Mouse (Mus musculus) neural tube, embryonic 12.5 days (tissue): Measurements from ENCODE around the gene Mall. TPM values are rescaled to one million over a fixed set of nuclear protein-coding genes. Genes with fewer than 3 reads are reported as not detected.
A peak's percentile ranks its signal among the peaks of the same experiment; 100 is the strongest.

Experiments
- ATAC-seq: fragments of 200-750 bp; cut with Nextera tagmentation; 2 replicates; pipeline ENCODE4 v1.8.0; 2017; ENCODE audit warnings: low read depth, mild to moderate bottlenecking, moderate TSS enrichment, moderate library complexity; ENCODE audit not compliant: low FRiP score
- H3K27ac ChIP-seq: fragments of 300-500 bp; sonication (generic); 2 replicates; pipeline ENCODE4 v1.5.1; 2016
- H3K27me3 ChIP-seq: fragments of 300-500 bp; sonication (generic); replicated peaks from 2 replicates; pipeline ENCODE4 v1.6.1; 2016; ENCODE audit warnings: mild to moderate bottlenecking
- H3K36me3 ChIP-seq: fragments of 300-500 bp; sonication (generic); 2 replicates; pipeline ENCODE4 v1.6.1; 2016; ENCODE audit warnings: mild to moderate bottlenecking
- H3K4me1 ChIP-seq: fragments of 300-500 bp; sonication (generic); 2 replicates; pipeline ENCODE4 v1.6.1; 2016
- H3K4me2 ChIP-seq: fragments of 300-500 bp; sonication (generic); replicated peaks from 2 replicates; pipeline ENCODE4 v1.6.1; 2016; ENCODE audit warnings: mild to moderate bottlenecking
- H3K4me3 ChIP-seq: fragments of 300-500 bp; sonication (generic); 2 replicates; pipeline ENCODE4 v1.5.1; 2016
- H3K9ac ChIP-seq: fragments of 300-500 bp; sonication (generic); 2 replicates; pipeline ENCODE4 v1.6.1; 2016; ENCODE audit warnings: mild to moderate bottlenecking
- H3K9me3 ChIP-seq: fragments of 300-500 bp; sonication (generic); 2 replicates; pipeline ENCODE4 v1.6.1; 2016; ENCODE audit warnings: mild to moderate bottlenecking
- WGBS: fragments of 180-500 bp; shearing (Covaris S2); methylation state at CpG from one replicate; pipeline ENCODE4 v1.1.7; 2016; 5-methylcytosine and 5-hydroxymethylcytosine counted together
- polyA plus RNA-seq: library from polyadenylated mRNA; unstranded; fragments of >200 nt; fragmentation: Nextera tagmentation; extraction: Ambion mirVana; gene quantifications from 2 replicates; pipeline ENCODE4 v1.2.1, GENCODE M21; 2016

The Mall gene
- polyA plus RNA-seq, 1 experiment from 2014 or later, result 1.1 TPM

DNA sequence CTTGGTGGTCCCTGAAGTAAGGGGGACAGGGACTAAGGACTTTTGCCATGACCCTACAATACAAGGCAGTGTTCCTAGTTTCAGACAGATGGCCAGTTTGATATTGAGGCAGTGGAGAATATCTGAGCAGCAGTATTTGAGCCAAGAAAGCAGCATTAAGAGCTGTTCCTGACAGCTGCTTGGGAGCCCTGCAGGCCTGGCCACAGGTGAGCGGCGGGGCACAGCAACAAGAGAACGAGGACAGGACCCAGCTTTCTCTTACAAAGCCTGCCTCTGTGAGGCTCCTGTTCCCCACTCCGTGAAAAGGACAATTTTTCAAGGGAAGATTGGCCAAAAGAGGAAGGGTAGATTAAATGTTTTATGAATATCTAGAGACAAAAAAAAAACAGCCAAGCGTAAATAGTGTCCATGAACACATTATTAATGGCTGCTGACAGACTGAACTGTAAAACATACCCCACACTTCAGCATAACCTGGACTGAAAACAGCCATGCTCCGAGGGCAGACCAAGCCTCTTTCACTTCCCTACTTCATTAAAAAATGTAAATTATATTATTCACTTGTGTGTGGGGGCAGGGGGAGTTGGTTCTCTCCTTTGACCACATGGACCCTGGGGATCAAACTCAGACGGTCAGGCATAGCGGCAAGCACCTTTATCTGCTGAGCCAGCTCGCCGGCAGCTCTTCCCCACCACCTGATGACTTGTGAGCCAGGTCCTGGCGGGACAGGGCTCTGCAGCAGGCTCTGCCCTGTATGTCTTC, 22.3 kb upstream of the Mall start:
- H3K4me2 ChIP-seq, result no peak overlapping the region
- ATAC-seq, result no peak
- WGBS, result 76% methylated on average over 11 of the region's 11 CpGs

DNA sequence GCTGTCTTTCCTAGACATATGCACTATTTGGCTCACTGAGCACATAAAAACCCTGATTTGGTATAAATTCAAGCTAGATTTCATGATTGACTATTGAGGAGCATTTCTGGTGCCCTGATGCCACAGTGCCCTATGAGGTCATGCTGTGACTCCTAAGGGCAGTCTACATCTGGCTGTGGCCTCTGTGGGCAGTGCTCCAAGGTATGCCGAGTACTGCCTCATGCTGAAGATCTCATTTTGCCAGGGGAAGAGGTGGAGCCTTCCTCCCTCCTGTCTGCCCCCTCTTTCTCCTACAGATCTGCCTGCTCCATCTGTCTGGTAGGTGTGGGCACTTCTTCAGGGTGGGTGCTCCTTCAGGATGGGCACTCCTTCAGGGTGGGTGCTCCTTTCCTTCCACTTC, 19.6 kb upstream of the Mall start:
- ATAC-seq, result no peak
- Histone ChIP-seq H3K4me2 (no peak overlapping the region), H3K27ac (no peak overlapping the region), H3K4me1 (no peaks in the 10 kb centered on the region), H3K4me3 (no peak overlapping the region), H3K9ac (no peak overlapping the region), H3K9me3 (no peaks in the 10 kb centered on the region), H3K36me3 (no peaks in the 10 kb centered on the region), H3K27me3 (no peaks in the 10 kb centered on the region)
- 67% methylated on average over 1 of the region's 1 CpGs for WGBS

More for the DNA sequence above, 22.3 kb upstream of the Mall start:
- Histone ChIP-seq H3K4me3 (no peak overlapping the region), H3K4me1 (no peaks in the 10 kb centered on the region), H3K9me3 (no peaks in the 10 kb centered on the region), H3K9ac (no peak overlapping the region), H3K27me3 (no peaks in the 10 kb centered on the region), H3K36me3 (no peaks in the 10 kb centered on the region), H3K27ac (no peak overlapping the region)

DNA sequence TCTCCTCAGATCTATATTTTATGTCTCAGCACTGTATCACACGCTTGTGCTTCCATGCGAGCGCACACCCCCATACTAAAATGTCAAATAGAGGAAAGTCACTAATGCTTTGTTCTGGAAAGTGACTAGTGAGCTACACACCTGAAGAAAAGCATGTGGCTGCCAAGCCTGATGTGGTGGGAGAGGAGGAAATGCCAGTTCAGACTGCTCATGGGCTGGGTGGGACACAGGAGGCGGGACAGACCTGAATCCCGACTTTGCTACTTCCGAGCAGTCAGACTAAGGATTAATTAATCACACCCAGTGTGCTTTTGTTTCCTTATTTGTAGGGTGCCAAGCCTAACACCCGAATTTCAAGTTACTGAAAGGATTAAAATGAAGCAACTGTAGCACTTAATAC, 18.6 kb upstream of the Mall start:
- no peak overlapping the region for H3K27ac ChIP-seq
- H3K9me3 ChIP-seq, result no peaks in the 10 kb centered on the region
- H3K4me2 ChIP-seq, result no peak overlapping the region
- no peaks in the 10 kb centered on the region for H3K4me1 ChIP-seq
- WGBS, result 74% methylated on average over 7 of the region's 7 CpGs
- no peaks in the 10 kb centered on the region for H3K36me3 ChIP-seq
- H3K27me3 ChIP-seq, result no peaks in the 10 kb centered on the region
- no peak overlapping the region for H3K9ac ChIP-seq
- ATAC-seq, result no peak
- no peak overlapping the region for H3K4me3 ChIP-seq

DNA sequence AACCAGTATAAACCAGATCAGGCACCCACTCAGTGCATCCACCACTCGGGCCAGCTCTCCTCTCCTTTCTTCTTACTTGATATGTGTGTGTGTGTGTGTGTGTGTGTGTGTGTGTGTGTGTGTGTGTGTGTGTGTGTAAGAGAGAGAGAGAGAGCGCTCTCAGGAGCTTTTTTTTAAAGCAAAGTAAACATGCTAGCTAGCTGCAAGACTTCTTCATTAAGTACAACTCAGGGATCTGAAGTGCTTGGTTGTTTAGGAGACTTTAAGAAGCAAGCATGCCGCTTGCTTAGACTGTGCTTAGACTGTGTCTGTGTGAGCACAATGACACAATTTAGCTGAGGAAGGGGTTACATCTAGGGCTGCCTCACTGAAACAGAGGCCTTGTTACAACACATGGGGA, 12.9 kb upstream of the Mall start:
- no peak overlapping the region for H3K9ac ChIP-seq
- H3K27ac ChIP-seq, result no peak overlapping the region
- no peaks in the 10 kb centered on the region for H3K9me3 ChIP-seq
- 89% methylated on average over 3 of the region's 3 CpGs for WGBS
- H3K36me3 ChIP-seq, result no peaks in the 10 kb centered on the region; the same call in 1 of the 2 replicates
- ATAC-seq, result no peak
- no peak overlapping the region for H3K4me3 ChIP-seq
- H3K4me2 ChIP-seq, result no peak overlapping the region
- H3K4me1 ChIP-seq, result no peaks in the 10 kb centered on the region
- no peaks in the 10 kb centered on the region for H3K27me3 ChIP-seq

DNA sequence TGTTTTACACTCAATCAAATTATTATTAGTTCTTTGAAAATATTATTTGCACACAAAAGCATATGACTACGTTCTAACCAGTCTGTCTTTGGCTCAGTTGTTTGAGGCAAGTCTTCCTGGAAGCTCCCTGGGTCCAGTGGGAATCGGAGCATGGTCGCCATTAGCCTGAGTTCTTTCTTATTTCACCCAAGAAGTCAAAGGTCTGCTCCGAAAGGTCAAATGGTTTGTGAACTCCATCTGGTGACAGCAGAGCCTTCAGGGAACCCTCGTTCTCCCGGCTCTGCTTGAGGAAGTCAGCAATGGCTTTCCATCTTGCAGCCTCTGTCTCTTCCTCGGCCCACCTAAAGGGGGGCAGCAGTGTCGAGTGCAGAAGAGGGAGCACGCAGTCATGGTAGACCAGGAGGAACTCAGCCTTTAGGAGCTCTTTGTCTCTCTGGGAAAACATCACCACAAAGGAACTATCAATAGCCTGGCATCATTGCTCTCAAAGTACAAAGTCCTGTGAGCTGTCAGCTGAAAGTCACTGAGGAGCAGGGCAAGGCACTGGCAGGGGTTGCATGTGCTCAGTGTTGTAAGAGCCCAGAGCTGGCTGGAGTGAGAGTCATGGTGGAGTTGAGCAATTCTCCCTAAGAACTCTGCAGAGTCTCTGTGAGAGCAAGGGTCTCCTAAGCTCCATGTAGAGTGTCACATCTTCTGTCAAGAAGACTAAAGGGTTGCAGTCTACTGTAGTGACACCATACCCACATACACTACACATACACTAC, 11.2 kb upstream of the Mall start:
- no peak for ATAC-seq
- Histone ChIP-seq H3K9ac (no peak overlapping the region), H3K4me3 (no peak overlapping the region), H3K27me3 (no peaks in the 10 kb centered on the region), H3K4me1 (no peaks in the 10 kb centered on the region), H3K4me2 (no peak overlapping the region), H3K36me3 (no peaks in the 10 kb centered on the region; the same call in 1 of the 2 replicates), H3K9me3 (no peaks in the 10 kb centered on the region), H3K27ac (no peak overlapping the region)
- WGBS, result 76% methylated on average over 9 of the region's 9 CpGs

DNA sequence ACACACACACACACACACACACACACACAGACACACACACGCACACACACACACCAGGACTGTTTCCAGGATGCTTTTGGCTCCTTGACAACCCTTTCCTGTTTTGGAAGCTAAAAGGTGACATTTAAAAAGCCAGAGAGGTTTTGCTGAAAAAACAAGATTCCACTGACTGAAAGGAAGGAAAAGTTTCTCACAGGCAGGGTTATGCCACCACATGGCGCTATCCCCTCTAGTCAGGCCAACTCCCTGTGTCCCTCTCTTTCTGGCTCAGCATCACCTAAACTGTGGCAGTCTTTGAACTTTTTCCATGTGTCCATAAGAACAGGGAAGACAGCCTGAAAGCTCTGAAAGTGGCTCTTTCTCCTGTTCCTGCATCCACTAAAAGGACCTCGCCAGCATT, 8.2 kb upstream of the Mall start:
- H3K4me3 ChIP-seq, result no peak overlapping the region
- WGBS, result 86% methylated on average over 3 of the region's 3 CpGs
- no peaks in the 10 kb centered on the region for H3K4me1 ChIP-seq
- no peaks in the 10 kb centered on the region for H3K9me3 ChIP-seq
- no peak for ATAC-seq
- H3K4me2 ChIP-seq, result no peak overlapping the region
- no peaks in the 10 kb centered on the region; the same call in 1 of the 2 replicates for H3K36me3 ChIP-seq
- H3K9ac ChIP-seq, result no peak overlapping the region
- no peaks in the 10 kb centered on the region for H3K27me3 ChIP-seq
- no peak overlapping the region for H3K27ac ChIP-seq

DNA sequence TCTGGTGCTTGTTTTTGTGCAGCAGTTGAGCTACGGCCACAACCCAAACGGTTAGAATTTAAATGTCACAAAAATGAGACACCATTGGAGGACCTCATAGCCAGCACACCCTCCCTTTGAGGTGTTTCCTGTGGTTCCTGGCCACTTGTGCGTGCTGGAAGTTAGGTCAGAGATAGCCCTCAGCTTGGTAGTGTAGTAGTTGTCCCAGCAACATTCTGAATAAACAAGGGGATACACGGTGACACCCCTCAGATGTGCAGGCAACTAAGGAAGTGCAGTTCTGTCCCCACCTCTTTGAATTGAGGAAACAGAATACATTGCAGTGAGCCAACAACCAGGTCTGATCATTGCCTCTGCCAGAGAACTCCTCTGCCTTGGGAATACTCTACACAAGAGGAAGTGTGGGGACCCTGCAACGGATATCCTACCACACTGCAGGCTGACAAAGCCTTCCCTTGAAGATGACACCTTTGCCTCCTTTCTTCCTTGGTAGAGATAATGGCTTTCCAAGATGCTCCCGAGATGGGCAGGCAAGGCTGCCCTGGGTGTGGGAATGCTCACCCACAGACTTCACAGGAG, 7.0 kb upstream of the Mall start:
- Histone ChIP-seq H3K4me3 (no peak overlapping the region), H3K4me2 (no peak overlapping the region)
- WGBS, result 77% methylated on average over 6 of the region's 6 CpGs

DNA sequence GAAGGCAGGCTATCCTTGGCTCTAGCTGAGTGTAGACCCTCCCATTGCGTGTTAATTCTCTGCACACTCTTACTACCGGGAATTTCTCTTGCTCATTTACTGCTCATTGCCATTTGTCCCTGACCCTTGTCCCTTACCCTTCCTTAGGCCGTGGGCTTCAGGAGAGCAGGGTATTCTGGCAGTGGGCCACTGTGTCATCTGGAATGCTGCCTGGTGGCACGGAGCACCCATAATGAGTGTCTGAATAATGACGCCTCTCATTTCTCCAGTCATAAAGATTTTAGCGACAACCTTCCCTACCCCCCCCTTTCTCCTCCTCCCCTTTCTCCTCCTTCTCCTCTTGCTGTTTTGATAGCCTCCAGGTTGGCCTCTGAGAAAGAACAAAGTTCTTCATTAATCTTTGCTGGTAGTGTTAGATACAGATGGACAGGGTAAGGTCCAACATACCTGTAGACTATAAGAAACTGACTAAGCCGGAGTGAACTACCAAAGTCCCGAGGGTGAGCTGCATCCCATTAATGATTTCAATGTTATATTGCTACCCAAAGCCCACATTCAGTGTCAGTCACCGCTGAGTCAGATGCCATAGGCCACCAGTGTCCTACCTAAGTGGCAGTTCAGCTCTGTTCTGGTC, 5.9 kb upstream of the Mall start:
- 70% methylated on average over 9 of the region's 9 CpGs for WGBS
- no peaks in the 10 kb centered on the region for H3K4me1 ChIP-seq

More for the DNA sequence above, 7.0 kb upstream of the Mall start:
- Histone ChIP-seq H3K27me3 (no peaks in the 10 kb centered on the region), H3K27ac (no peak overlapping the region), H3K9me3 (no peaks in the 10 kb centered on the region), H3K36me3 (no peaks in the 10 kb centered on the region; the same call in 1 of the 2 replicates), H3K4me1 (no peaks in the 10 kb centered on the region), H3K9ac (no peak overlapping the region)
- ATAC-seq, result no peak

DNA sequence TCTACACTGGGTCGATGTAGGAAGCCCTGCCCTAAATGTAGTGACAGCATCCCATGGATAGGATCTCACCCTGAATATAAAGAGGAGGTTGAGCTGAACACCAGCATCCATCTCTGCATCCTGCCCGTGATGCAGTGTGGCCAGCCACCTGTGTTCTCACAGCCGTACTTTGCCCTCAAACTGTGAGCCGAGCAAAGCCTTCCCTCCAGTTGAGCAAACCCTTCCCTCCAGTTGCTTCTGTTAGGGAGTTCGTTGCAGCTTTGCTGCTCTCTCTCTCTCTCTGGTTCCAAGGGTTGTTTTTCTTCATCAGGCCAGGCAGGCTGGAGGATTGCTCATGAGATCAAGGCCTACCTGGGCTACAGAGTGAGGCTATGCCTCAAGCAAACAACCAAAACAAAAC, 5.2 kb upstream of the Mall start:
- Histone ChIP-seq H3K4me2 (no peak overlapping the region), H3K27ac (no peak overlapping the region), H3K9me3 (no peaks in the 10 kb centered on the region), H3K9ac (no peak overlapping the region), H3K4me1 (peaks cover under 1% of the 10 kb centered on the region; the same call in 1 of the 2 replicates), H3K4me3 (no peak overlapping the region), H3K27me3 (peaks cover 8% of the 10 kb centered on the region; the same call in 1 of the 2 replicates), H3K36me3 (no peaks in the 10 kb centered on the region)
- 84% methylated on average over 5 of the region's 5 CpGs for whole genome bisulfite sequencing
- ATAC-seq, result no peak

More for the DNA sequence above, 5.9 kb upstream of the Mall start:
- Histone ChIP-seq H3K9me3 (no peaks in the 10 kb centered on the region), H3K9ac (no peak overlapping the region), H3K36me3 (no peaks in the 10 kb centered on the region), H3K4me3 (no peak overlapping the region), H3K4me2 (no peak overlapping the region), H3K27ac (no peak overlapping the region), H3K27me3 (0 out of 2 replicates have a peak, but pooled peaks cover under 1% of the 10 kb centered on the region)
- no peak for ATAC-seq

DNA sequence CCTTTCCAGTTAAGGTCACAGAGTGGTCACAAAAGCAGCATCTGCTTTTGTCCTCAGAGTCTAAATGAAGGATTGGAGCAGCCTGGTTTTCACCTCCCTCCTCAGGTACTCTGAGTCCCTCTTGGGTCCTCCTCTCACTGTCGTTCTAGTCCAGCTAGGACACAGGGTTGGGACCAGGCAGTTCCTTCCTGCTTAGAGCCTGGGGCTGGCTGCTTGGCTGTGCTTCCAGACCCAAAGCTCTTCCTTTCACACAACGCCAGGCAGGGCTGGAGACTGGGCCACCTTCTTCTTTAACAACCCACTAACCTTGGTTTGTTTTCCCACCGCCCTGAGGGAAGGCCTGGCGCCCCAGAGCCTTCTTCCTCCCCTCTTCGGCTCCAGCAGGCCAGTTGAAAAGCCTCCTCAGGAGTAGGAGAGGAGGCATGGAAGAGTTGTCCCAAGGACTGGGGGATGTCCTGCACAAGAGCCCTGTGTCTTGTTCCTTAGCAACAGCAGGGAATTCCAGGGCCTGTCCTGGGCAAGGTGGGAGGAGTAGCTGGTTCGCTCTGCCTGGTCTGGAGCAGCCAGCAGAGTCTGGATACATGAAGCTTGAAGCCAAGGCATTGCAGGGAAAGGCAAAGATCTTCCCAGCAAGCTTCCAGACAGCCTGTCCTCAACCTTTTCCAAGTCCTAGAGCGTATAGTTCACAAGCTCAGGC, 717 bp upstream of the Mall start:
- ATAC-seq, result no peak
- H3K4me3 ChIP-seq, result no peak overlapping the region
- H3K4me1 ChIP-seq, result peaks cover 6% of the 10 kb centered on the region; the same call in 1 of the 2 replicates
- no peak overlapping the region for H3K4me2 ChIP-seq
- no peak overlapping the region for H3K9ac ChIP-seq
- WGBS, result 46% methylated on average over 7 of the region's 7 CpGs
- no peak overlapping the region for H3K27ac ChIP-seq
- H3K9me3 ChIP-seq, result no peaks in the 10 kb centered on the region
- peaks cover 23% of the 10 kb centered on the region for H3K27me3 ChIP-seq
- no peaks in the 10 kb centered on the region for H3K36me3 ChIP-seq

DNA sequence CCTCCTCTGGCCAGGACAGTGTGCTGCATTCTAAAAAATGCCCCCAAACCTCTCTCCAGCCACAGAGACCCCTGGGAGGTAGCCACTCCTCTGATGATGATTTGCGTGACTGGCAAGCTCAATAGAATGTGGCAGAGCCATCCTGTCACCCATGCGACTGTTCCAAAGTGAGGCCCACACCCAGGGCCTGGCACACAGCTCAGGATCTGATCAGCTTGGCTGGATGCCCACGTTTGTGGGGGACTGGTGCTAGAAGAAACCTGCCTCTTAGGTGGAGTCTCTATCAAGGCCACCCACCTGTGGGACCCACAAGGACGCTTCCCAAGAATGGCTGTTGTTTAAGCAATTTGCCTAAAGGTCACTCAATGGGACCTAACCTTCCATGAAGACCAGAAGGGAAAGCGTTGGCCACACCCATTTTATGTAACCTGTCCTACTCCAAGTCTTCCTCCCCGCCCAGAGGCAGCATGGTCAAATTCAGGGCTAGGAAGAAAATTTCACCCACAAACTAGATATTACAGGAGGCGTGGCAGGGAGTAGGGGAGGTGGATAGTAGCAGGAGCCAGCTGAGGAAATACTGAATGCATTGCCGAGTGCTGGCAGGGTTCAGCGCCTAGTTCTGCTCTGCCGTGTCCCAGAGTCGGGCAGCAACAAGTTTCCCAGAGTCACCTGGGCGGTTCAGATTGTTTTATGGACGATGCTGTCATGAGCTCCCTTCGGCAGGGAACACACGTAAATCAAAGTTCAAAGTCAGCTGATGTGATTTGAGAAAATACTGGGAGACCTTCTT, 876 bp downstream of the Mall start:
- no peak overlapping the region for H3K4me3 ChIP-seq
- H3K36me3 ChIP-seq, result no peaks in the 10 kb centered on the region
- no peak overlapping the region for H3K4me2 ChIP-seq
- peaks cover 23% of the 10 kb centered on the region for H3K27me3 ChIP-seq
- ATAC-seq, result no peak
- H3K9me3 ChIP-seq, result no peaks in the 10 kb centered on the region
- H3K4me1 ChIP-seq, result peaks cover 6% of the 10 kb centered on the region; the same call in 1 of the 2 replicates
- H3K9ac ChIP-seq, result 0 out of 2 replicates have a peak overlapping the region, but pooled peaks have one; percentile 17
- WGBS, result 30% methylated on average over 15 of the region's 15 CpGs
- H3K27ac ChIP-seq, result no peak overlapping the region
